Mouse (Mus musculus): Measurements from ENCODE around the gene Utf1. TPM values are rescaled to one million over a fixed set of nuclear protein-coding genes. Genes with fewer than 3 reads are reported as not detected.

Utf1 gene
- polyA plus RNA-seq, 1 experiment from 2014 or later = not detected

DNA sequence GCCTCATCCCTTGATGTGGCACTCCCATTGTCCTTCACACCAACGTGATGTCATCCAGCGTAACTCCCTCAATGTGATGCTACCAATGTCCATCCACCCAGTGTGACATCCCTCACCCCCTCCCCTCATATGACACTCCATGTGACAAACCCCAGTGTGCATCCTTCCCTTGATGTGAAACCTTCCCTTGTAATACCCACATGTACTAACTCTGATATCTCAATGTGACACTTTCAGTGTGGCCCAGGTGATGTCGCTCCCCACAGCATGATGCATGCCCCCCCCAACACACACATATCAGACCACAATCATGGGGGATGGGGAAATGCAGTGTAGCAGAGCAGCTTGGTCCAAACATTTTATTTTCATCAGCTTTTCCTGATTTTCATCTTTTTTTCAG is 13.1 kb downstream of the Utf1 start:
- H3K4me2 ChIP-seq (replicated peaks; ENCODE audit: low read depth) = no peak overlapping the region
- 72% methylated on average over 3 of the region's 3 CpGs for WGBS
- no peak for ATAC-seq

DNA sequence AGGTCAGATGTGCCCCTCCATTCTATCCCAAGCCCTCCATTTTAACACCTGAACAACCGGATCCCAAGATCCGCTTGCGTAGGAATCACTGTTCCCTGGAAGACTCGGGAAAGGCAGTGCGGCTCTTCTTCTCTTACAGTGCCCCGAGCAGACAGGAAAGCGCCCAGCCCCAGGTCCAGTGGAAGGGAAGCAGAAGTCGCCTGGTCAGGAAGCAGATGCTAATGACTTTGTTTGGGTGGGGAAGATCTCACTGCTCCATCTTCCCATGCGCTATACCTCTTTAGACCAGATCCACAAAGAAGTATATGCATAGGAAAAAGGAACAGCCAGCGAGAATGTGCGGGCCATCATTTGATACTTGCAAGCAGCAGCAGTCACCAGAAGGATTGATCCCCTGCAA is 13.8 kb downstream of the Utf1 start:
- Histone ChIP-seq H3K27me3 (replicated peaks; ENCODE audit: control insufficient read depth, insufficient read depth, low read length) (no peaks in the 10 kb centered on the region), H3K36me3 (ENCODE audit: control insufficient read depth, insufficient read depth) (no peaks in the 10 kb centered on the region), H3K27ac (ENCODE audit: low read depth, low read length) (no peak overlapping the region), H3K9ac (ENCODE audit: low read depth, low read length) (no peak overlapping the region), H3K4me1 (replicated peaks; ENCODE audit: control insufficient read depth, insufficient read depth, low read length) (no peaks in the 10 kb centered on the region), H3K9me3 (ENCODE audit: control insufficient read depth) (no peaks in the 10 kb centered on the region), H3K4me2 (replicated peaks; ENCODE audit: low read depth) (no peak overlapping the region), H3K4me3 (ENCODE audit: low read depth, low read length) (no peak overlapping the region)
- 57% methylated on average over 11 of the region's 11 CpGs for WGBS
- no peak for ATAC-seq
- TF ChIP-seq CTCF (IDR thresholded peaks at IDR 0.05; ENCODE audit: low read depth) = no peak

More for the DNA sequence above, 13.1 kb downstream of the Utf1 start:
- TF ChIP-seq CTCF (IDR thresholded peaks at IDR 0.05; ENCODE audit: low read depth) = no peak
- Histone ChIP-seq H3K9ac (ENCODE audit: low read depth, low read length) (no peak overlapping the region), H3K4me1 (replicated peaks; ENCODE audit: control insufficient read depth, insufficient read depth, low read length) (no peaks in the 10 kb centered on the region), H3K36me3 (ENCODE audit: control insufficient read depth, insufficient read depth) (no peaks in the 10 kb centered on the region), H3K27me3 (replicated peaks; ENCODE audit: control insufficient read depth, insufficient read depth, low read length) (no peaks in the 10 kb centered on the region), H3K27ac (ENCODE audit: low read depth, low read length) (no peak overlapping the region), H3K4me3 (ENCODE audit: low read depth, low read length) (no peak overlapping the region), H3K9me3 (ENCODE audit: control insufficient read depth) (no peaks in the 10 kb centered on the region)

DNA sequence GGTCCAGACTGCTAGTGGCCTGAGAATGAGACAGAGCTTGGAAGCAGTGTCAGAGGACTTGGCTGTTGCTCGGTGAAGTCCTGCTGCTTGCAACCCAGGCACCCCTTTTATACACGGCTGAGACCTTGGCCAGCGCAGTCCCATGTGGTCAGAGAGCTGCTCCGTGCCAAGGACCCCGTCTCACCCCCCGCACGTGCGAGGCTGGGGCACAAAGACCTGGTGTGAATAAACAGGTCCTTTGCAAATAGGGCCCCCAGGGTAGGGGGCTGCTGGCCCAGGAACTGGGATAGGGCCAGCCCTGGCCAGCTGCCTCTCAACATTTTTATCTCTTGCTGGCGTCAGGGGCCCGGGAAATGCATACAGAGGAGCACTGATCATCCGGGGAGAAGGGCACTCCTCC is 14.4 kb downstream of the Utf1 start:
- WGBS = 17% methylated on average over 11 of the region's 11 CpGs
- Histone ChIP-seq H3K9ac (ENCODE audit: low read depth, low read length) (no peak overlapping the region), H3K36me3 (ENCODE audit: control insufficient read depth, insufficient read depth) (no peaks in the 10 kb centered on the region), H3K9me3 (ENCODE audit: control insufficient read depth) (no peaks in the 10 kb centered on the region), H3K4me2 (replicated peaks; ENCODE audit: low read depth) (no peak overlapping the region), H3K4me3 (ENCODE audit: low read depth, low read length) (no peak overlapping the region), H3K27me3 (replicated peaks; ENCODE audit: control insufficient read depth, insufficient read depth, low read length) (no peaks in the 10 kb centered on the region), H3K4me1 (replicated peaks; ENCODE audit: control insufficient read depth, insufficient read depth, low read length) (no peaks in the 10 kb centered on the region), H3K27ac (ENCODE audit: low read depth, low read length) (no peak overlapping the region)
- ATAC-seq = no peak
- TF ChIP-seq CTCF (IDR thresholded peaks at IDR 0.05; ENCODE audit: low read depth) = no peak

DNA sequence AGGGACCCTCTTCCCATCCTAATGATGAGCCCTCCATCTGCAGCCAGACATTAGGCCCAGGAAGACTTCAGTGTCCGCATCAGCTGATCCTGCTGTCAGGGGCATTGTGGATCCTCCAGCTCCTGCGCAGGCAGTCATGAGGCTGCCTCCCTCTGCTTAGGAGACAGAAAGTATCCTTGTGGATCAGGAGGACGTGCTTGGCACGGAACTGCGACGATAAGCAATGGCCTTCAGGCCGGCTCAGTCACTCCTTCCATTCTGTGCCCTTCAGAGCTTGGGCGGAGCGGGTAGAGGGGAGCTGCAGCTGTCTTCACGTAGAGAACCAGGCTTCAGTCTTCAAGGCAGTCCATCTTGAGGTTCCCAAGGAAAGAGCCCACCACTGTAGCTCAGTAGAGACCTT is 17.6 kb downstream of the Utf1 start:
- H3K27ac ChIP-seq (ENCODE audit: low read depth, low read length) = no peak overlapping the region
- H3K4me2 ChIP-seq (replicated peaks; ENCODE audit: low read depth) = no peak overlapping the region
- no peak for ATAC-seq
- H3K9me3 ChIP-seq (ENCODE audit: control insufficient read depth) = no peaks in the 10 kb centered on the region
- 83% methylated on average over 10 of the region's 10 CpGs for WGBS
- no peaks in the 10 kb centered on the region for H3K27me3 ChIP-seq (replicated peaks; ENCODE audit: control insufficient read depth, insufficient read depth, low read length)
- no peaks in the 10 kb centered on the region for H3K4me1 ChIP-seq (replicated peaks; ENCODE audit: control insufficient read depth, insufficient read depth, low read length)
- no peak for TF ChIP-seq CTCF (IDR thresholded peaks at IDR 0.05; ENCODE audit: low read depth)
- H3K4me3 ChIP-seq (ENCODE audit: low read depth, low read length) = no peak overlapping the region
- no peaks in the 10 kb centered on the region for H3K36me3 ChIP-seq (ENCODE audit: control insufficient read depth, insufficient read depth)
- H3K9ac ChIP-seq (ENCODE audit: low read depth, low read length) = no peak overlapping the region

DNA sequence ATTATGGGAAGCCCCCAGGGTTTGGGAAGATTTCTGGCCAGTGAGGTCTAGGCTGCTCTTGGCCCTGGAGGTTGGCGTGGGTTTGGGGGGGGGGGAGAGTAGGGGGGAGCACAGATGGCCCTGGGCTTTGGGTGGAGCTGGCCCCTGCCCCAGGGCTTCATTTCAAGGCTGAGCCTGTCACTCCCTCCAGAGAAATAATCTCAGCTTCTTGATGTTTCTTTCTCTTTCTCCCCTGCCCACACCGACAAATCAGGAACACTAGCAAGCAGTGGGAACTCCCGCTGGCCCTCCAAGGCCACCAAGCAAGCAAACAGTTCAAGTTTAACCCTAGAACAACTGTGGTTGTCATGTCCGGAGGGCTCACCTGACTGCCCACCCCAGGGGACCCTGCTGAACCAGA is 20.2 kb downstream of the Utf1 start:
- no peak for ATAC-seq
- Histone ChIP-seq H3K4me3 (ENCODE audit: low read depth, low read length) (no peak overlapping the region), H3K4me1 (replicated peaks; ENCODE audit: control insufficient read depth, insufficient read depth, low read length) (no peaks in the 10 kb centered on the region), H3K4me2 (replicated peaks; ENCODE audit: low read depth) (no peak overlapping the region), H3K36me3 (ENCODE audit: control insufficient read depth, insufficient read depth) (no peaks in the 10 kb centered on the region), H3K9me3 (ENCODE audit: control insufficient read depth) (no peaks in the 10 kb centered on the region), H3K27ac (ENCODE audit: low read depth, low read length) (no peak overlapping the region), H3K27me3 (replicated peaks; ENCODE audit: control insufficient read depth, insufficient read depth, low read length) (no peaks in the 10 kb centered on the region), H3K9ac (ENCODE audit: low read depth, low read length) (no peak overlapping the region)
- 33% methylated on average over 4 of the region's 4 CpGs for WGBS
- TF ChIP-seq CTCF (IDR thresholded peaks at IDR 0.05; ENCODE audit: low read depth) = no peak

DNA sequence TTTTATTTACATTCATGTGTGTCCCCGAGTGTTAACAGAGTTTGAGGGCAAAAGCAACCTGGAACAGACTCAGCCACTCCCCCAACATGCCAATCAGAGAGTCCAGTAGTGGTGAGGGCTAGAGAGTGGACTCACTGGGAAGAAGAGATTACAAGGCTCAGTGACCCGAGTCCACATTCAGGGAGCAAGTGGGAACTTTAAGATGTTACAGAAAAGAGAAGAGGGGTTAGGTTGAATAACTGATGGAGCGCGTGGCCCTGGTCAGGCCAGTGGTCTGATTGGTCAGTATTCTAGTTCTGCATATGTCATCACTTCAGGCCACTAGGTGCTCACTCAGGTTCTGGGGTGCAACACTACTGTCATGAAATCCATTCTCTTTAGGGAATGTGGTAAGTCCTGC is 23.6 kb downstream of the Utf1 start:
- Histone ChIP-seq H3K4me3 (ENCODE audit: low read depth, low read length) (no peak overlapping the region), H3K36me3 (ENCODE audit: control insufficient read depth, insufficient read depth) (no peaks in the 10 kb centered on the region), H3K27me3 (replicated peaks; ENCODE audit: control insufficient read depth, insufficient read depth, low read length) (no peaks in the 10 kb centered on the region), H3K9ac (ENCODE audit: low read depth, low read length) (no peak overlapping the region), H3K9me3 (ENCODE audit: control insufficient read depth) (no peaks in the 10 kb centered on the region), H3K4me2 (replicated peaks; ENCODE audit: low read depth) (no peak overlapping the region), H3K27ac (ENCODE audit: low read depth, low read length) (no peak overlapping the region), H3K4me1 (replicated peaks; ENCODE audit: control insufficient read depth, insufficient read depth, low read length) (no peaks in the 10 kb centered on the region)
- ATAC-seq = no peak
- no peak for TF ChIP-seq CTCF (IDR thresholded peaks at IDR 0.05; ENCODE audit: low read depth)
- 23% methylated on average over 4 of the region's 4 CpGs for WGBS

DNA sequence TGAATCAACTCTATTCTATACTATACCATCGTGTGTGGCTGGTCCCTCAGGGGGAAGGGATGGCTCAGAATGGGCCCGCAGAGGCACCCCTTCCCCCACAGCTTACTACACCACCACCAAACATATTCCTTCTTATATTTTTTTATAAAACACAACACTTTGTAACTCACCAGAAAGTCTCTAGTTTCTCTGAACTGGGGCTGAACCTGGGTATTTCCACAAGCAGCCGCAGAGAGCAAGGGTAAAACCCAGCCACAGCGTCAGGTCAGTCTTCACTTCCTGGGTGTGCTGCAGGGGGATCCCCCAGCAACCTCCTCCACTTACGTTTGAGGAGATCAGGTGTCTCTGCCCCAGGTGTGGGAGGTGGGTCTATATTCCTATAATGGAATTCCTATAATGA is 24.8 kb downstream of the Utf1 start:
- no peak for TF ChIP-seq CTCF (IDR thresholded peaks at IDR 0.05; ENCODE audit: low read depth)
- Histone ChIP-seq H3K4me1 (replicated peaks; ENCODE audit: control insufficient read depth, insufficient read depth, low read length) (no peaks in the 10 kb centered on the region), H3K27me3 (replicated peaks; ENCODE audit: control insufficient read depth, insufficient read depth, low read length) (no peaks in the 10 kb centered on the region), H3K27ac (ENCODE audit: low read depth, low read length) (no peak overlapping the region), H3K9ac (ENCODE audit: low read depth, low read length) (no peak overlapping the region), H3K9me3 (ENCODE audit: control insufficient read depth) (no peaks in the 10 kb centered on the region), H3K4me2 (replicated peaks; ENCODE audit: low read depth) (no peak overlapping the region), H3K36me3 (ENCODE audit: control insufficient read depth, insufficient read depth) (no peaks in the 10 kb centered on the region), H3K4me3 (ENCODE audit: low read depth, low read length) (no peak overlapping the region)
- WGBS = 62% methylated on average over 5 of the region's 5 CpGs
- no peak for ATAC-seq
